Mouse (Mus musculus) subcutaneous adipose tissue, adult 2 months (tissue): Measurements from ENCODE around the gene Etfbkmt. TPM values are rescaled to one million over a fixed set of nuclear protein-coding genes. Genes with fewer than 3 reads are reported as not detected.

Experiments
- polyA plus RNA-seq: library from polyadenylated mRNA; depleted of rRNA; stranded (reverse); fragments of >200 nt; gene quantifications from 2 replicates; pipeline ENCODE4 v1.2.3, GENCODE M21; 2012; ENCODE audit warnings: low replicate concordance; rRNA removed

Etfbkmt gene
- 12.9 and 31.4 TPM in 2 replicates for polyA plus RNA-seq

GRCm38 (mm10) chr6:149139471-149139870 is at the start of gene Etfbkmt:
TSS of gene Etfbkmt (plus strand) at chr6:149139849.

DNA sequence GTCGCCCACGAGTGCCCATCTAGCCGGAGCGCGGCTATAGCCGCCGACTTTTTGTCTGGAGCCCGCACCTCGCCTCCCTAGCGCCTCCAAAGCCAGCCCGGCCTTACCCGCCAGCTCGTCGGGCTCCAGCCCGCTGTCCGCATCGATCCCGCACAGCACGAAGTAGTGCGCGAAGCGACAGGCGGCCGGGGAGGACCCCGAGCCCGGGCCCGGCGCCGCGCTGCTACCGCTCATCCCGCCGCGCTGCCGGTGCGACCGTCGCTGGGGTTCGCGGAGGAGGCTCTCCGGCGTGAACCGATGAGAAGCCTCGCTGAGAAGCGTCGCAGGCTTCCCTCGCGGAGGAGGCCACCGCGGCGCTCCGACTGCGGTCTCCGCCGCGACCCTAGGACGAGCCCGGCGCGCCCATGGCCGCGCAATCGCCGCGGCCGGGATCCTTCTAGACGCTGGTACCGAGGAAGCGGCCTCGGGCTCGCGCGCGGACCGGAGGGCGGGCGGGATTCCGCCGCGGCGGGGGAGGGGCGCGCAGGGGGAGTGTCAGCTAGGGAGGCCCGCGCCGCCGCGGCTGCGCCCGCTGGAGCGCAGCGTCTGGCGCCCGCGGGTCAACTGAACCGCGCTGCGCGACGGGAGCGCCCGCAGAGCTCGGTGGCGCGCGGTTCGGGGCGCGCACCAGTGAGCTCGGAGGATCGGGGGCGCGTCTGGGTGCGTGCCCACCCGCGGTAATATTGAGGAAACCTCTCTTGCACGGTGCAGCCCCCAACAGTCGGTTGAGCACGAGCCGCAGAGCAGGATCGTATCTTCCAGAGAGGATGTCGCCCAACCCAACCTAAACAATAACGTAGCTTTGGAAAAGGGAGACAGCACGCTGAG is 38.3 kb upstream of the Etfbkmt start, which contains the start of gene Dennd5b:
TSS of gene Dennd5b (minus strand) at position 605 of the 867 bp plus-strand sequence.

DNA sequence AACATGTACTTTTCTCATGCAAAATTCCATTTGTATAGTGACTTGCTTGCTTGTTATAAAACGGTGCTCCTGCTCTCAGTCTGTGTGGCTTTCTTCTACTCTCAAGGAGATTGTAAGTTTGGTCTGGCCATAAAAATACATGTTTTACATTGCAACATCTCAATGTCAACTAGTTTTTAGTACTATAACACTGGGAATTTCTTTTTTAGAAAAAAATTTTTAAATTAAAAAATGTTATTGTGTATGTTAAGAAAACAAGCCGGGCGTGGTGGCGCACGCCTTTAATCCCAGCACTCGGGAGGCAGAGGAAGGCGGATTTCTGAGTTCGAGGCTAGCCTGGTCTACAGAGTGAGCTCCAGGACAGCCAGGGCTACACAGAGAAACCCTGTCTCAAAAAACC is 9.8 kb upstream of the Etfbkmt start, which contains the start of gene Gm10203:
TSS of gene Gm10203 (plus strand) at position 301 of the 400 bp plus-strand sequence.

GRCm38 (mm10) chr6:149188041-149188924 is 48.6 kb downstream of the Etfbkmt start, which contains the start of gene Amn1:
TSS of gene Amn1 (minus strand) at chr6:149188712.

Other genes with a start within 250 kb of the Etfbkmt start
- 7.9 and 20.8 TPM in 2 replicates for gene Caprin2, start 243.6 kb upstream of the Etfbkmt start, polyA plus RNA-seq
- gene Sinhcaf, start 193.4 kb upstream of the Etfbkmt start, polyA plus RNA-seq, result 1.3 and 6.4 TPM in 2 replicates
- 3.7 and 5.1 TPM in 2 replicates for gene Dennd5b, start 38.2 kb upstream of the Etfbkmt start, polyA plus RNA-seq
- not detected in 2 replicates for gene Gm10203, start 9.7 kb upstream of the Etfbkmt start, polyA plus RNA-seq
- 8.7 and 14.7 TPM in 2 replicates for gene Amn1, start 48.9 kb downstream of the Etfbkmt start, polyA plus RNA-seq
- 6.5 and 23.0 TPM in 2 replicates for gene Resf1, start 169.6 kb downstream of the Etfbkmt start, polyA plus RNA-seq